In genomic region chr9:21248326-21248725, GRCm38 (mm10) we compare ENCODE assay signal across 7 mouse cellular contexts. TPM values are rescaled to one million over a fixed set of nuclear protein-coding genes. Genes with fewer than 3 reads are reported as not detected.
DNase-seq lines count a peak whose midpoint lies in the region; ATAC-seq and TF ChIP-seq lines count a peak whose summit lies in the region.

Gene S1pr5, minus strand, starts transcription at chr9:21248443.

- peak within 1 kb of the TSS; percentile 35 for H3K4me2 ChIP-seq in hindbrain, postnatal 0 days (ENCODE audit: low read depth, low read length)
- H3K4me2 ChIP-seq in limb, embryonic 14.5 days (replicated peaks; ENCODE audit: low read depth, low read length, severe bottlenecking) = peak within 1 kb of the TSS; percentile 42
- H3K4me2 ChIP-seq in midbrain, embryonic 13.5 days (replicated peaks) = peak within 1 kb of the TSS; percentile 17

- H3K36me3 ChIP-seq in hindbrain, postnatal 0 days (ENCODE audit: insufficient read depth, low read length) = no peaks in the 10 kb centered on the region
- H3K36me3 ChIP-seq in limb, embryonic 14.5 days (ENCODE audit: control insufficient read depth, insufficient read depth, low read length) = no peaks in the 10 kb centered on the region
- no peaks in the 10 kb centered on the region for H3K36me3 ChIP-seq in midbrain, embryonic 13.5 days

- H3K27me3 ChIP-seq in hindbrain, postnatal 0 days (ENCODE audit: insufficient read depth, low read length) = peaks cover 37% of the 10 kb centered on the region
- H3K27me3 ChIP-seq in limb, embryonic 14.5 days (ENCODE audit: control insufficient read depth, insufficient read depth, low read length) = peaks cover 69% of the 10 kb centered on the region
- H3K27me3 ChIP-seq in midbrain, embryonic 13.5 days = peaks cover 91% of the 10 kb centered on the region

- DNase-seq in right cerebral cortex, postnatal 25 days = peak; percentile 18
- no peak for DNase-seq in right cerebral cortex, postnatal 14 days
- DNase-seq in hindbrain, postnatal 0 days (ENCODE audit: low spot score) = no peak
- DNase-seq in limb, embryonic 14.5 days (ENCODE audit: low spot score) = no peak
- DNase-seq in spleen, adult 18-20 months = no peak

- H3K4me1 ChIP-seq in hindbrain, postnatal 0 days (ENCODE audit: insufficient read depth, low read length) = no peaks in the 10 kb centered on the region
- H3K4me1 ChIP-seq in limb, embryonic 14.5 days (ENCODE audit: control insufficient read depth, insufficient read depth, low read length) = peaks cover 6% of the 10 kb centered on the region; the same call in 1 of the 2 replicates
- H3K4me1 ChIP-seq in midbrain, embryonic 13.5 days (replicated peaks) = peaks cover 23% of the 10 kb centered on the region

- H3K9ac ChIP-seq in hindbrain, postnatal 0 days (replicated peaks; ENCODE audit: low read length) = no peak within 1 kb of the TSS
- H3K9ac ChIP-seq in limb, embryonic 14.5 days (ENCODE audit: low read depth, low read length, severe bottlenecking) = no peak within 1 kb of the TSS
- H3K9ac ChIP-seq in midbrain, embryonic 13.5 days (replicated peaks) = no peak within 1 kb of the TSS

- peak; percentile 40; the same call in 1 of the 2 replicates for ATAC-seq in erythroid progenitor cell, adult 5-6 weeks (replicated peaks; ENCODE audit: low FRiP score, poor library complexity, severe bottlenecking)
- ATAC-seq in hindbrain, postnatal 0 days = no peak
- ATAC-seq in limb, embryonic 14.5 days (ENCODE audit: low FRiP score, low read depth) = no peak
- no peak for ATAC-seq in midbrain, embryonic 13.5 days

- no peak for TF ChIP-seq CTCF in hindbrain, postnatal 0 days (IDR thresholded peaks at IDR 0.05; ENCODE audit: low read depth)

- H3K4me3 ChIP-seq in hindbrain, postnatal 0 days (ENCODE audit: low read length) = 0 out of 2 replicates have a peak within 1 kb of the TSS, but pooled peaks have one; percentile 4
- peak within 1 kb of the TSS; percentile 27 for H3K4me3 ChIP-seq in limb, embryonic 14.5 days (replicated peaks; ENCODE audit: low read length)
- H3K4me3 ChIP-seq in midbrain, embryonic 13.5 days (replicated peaks) = peak within 1 kb of the TSS; percentile 13; the same call in 1 of the 2 replicates

- no peaks in the 10 kb centered on the region for H3K9me3 ChIP-seq in hindbrain, postnatal 0 days (ENCODE audit: low read length)
- H3K9me3 ChIP-seq in limb, embryonic 14.5 days (ENCODE audit: control insufficient read depth, low read length) = no peaks in the 10 kb centered on the region
- H3K9me3 ChIP-seq in midbrain, embryonic 13.5 days = no peaks in the 10 kb centered on the region

- whole genome bisulfite sequencing in hindbrain, postnatal 0 days = 2% methylated on average over 28 of the region's 30 CpGs
- WGBS in limb, embryonic 14.5 days = 3% methylated on average over 22 of the region's 30 CpGs
- WGBS in midbrain, embryonic 13.5 days = 2% methylated on average over 30 of the region's 30 CpGs

- TF ChIP-seq POLR2A in limb, embryonic 14.5 days (IDR thresholded peaks at IDR 0.05; ENCODE audit: borderline replicate concordance, extremely low read depth, insufficient read depth, insufficient read length) = no peak

- no peak within 1 kb of the TSS for H3K27ac ChIP-seq in hindbrain, postnatal 0 days
- H3K27ac ChIP-seq in limb, embryonic 14.5 days (replicated peaks; ENCODE audit: low read depth, low read length) = no peak within 1 kb of the TSS
- no peak within 1 kb of the TSS for H3K27ac ChIP-seq in midbrain, embryonic 13.5 days

RNA-seq across cellular contexts. Expression of gene S1pr5, which starts in this region (rescaled TPM):
- 2.5 TPM in 1 of 2 replicates, not detected in the other for total RNA-seq in erythroid progenitor cell, adult 5-6 weeks (2015; ENCODE audit: low replicate concordance)
- total RNA-seq in erythroid progenitor cell, adult 5-6 weeks (2017; ENCODE audit: low replicate concordance) = 0.13 and 0.53 TPM in 2 replicates
- total RNA-seq in hindbrain, postnatal 0 days (2014; rRNA removed) = 4.9 and 8.2 TPM in 2 replicates
- polyA plus RNA-seq in hindbrain, postnatal 0 days (2015; fragmentation: Nextera tagmentation; extraction: Ambion mirVana) = 2.9 and 3.1 TPM in 2 replicates
- polyA plus RNA-seq in limb, embryonic 14.5 days (2012; rRNA removed) = 1.6 TPM in 2 replicates
- polyA plus RNA-seq in limb, embryonic 14.5 days (2014; fragmentation: Nextera tagmentation; extraction: Ambion mirVana) = 1.1 and 2.5 TPM in 2 replicates
- 1.1 and 1.6 TPM in 2 replicates for polyA plus RNA-seq in midbrain, embryonic 13.5 days (2015; fragmentation: Nextera tagmentation; extraction: Ambion mirVana)
